Mouse (Mus musculus): ENCODE data around the gene Sox6.

DNA sequence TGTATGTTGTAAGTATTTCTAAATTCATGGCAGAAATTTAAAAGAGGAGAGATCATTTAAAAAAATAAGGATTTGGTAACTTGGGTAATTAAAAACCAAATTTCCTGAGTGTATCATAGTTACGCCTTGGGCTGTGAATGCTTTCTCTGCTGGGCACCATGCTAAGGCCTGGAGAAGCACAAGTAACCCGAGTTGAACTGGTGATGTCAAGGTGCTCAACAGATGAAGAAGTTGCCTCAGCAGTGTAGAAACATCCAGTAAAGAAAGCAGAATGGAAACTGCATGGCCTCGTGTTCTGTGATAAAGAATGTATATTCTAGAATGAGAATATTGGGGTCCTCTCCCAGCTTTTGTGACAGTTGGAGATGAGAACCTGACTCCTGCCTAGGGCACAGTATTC lies 85.5 kb downstream of the Sox6 start:
- TF ChIP-seq CTCF (IDR thresholded peaks at IDR 0.05; ENCODE audit: extremely low read depth, insufficient read depth, insufficient read length, insufficient replicate concordance) (no peak), POLR2A (IDR thresholded peaks at IDR 0.05; ENCODE audit: low read depth, low read length) (no peak)
